Mouse (Mus musculus): ENCODE results near the gene Itga9. TPM values are rescaled to one million over a fixed set of nuclear protein-coding genes. Genes with fewer than 3 reads are reported as not detected.
A peak's percentile ranks its signal among the peaks of the same experiment; 100 is the strongest.

Itga9 gene
- polyA plus RNA-seq, 1 experiment from 2014 or later = 10.3 TPM

- Histone ChIP-seq H3K27ac (replicated peaks; ENCODE audit: low read depth, low read length) (no peak overlapping the region), H3K4me1 (ENCODE audit: control insufficient read depth, insufficient read depth, low read length) (no peaks in the 10 kb centered on the region; the same call in 1 of the 2 replicates), H3K9me3 (replicated peaks; ENCODE audit: control insufficient read depth, low read length) (no peaks in the 10 kb centered on the region), H3K4me2 (ENCODE audit: low read depth, low read length) (no peak overlapping the region), H3K4me3 (ENCODE audit: low read depth, low read length) (no peak overlapping the region), H3K9ac (replicated peaks; ENCODE audit: low read length) (no peak overlapping the region), H3K27me3 (ENCODE audit: control insufficient read depth, insufficient read depth, low read length) (no peaks in the 10 kb centered on the region), H3K36me3 (replicated peaks; ENCODE audit: control insufficient read depth, insufficient read depth, low read depth, low read length) (no peaks in the 10 kb centered on the region)
- WGBS = 46% methylated on average over 8 of the region's 8 CpGs
- DNase-seq (ENCODE audit: low spot score) = no peak
- ATAC-seq (replicated peaks; ENCODE audit: insufficient number of reproducible peaks, low FRiP score, low TSS enrichment, low read depth) = no peak
Measured at GRCm38 (mm10) chr9:118761953-118762590, 155.6 kb downstream of the Itga9 start.

GRCm38 (mm10) chr9:118762759-118763158, 156.3 kb downstream of the Itga9 start:
- no peaks in the 10 kb centered on the region for H3K27me3 ChIP-seq (ENCODE audit: control insufficient read depth, insufficient read depth, low read length)
- no peaks in the 10 kb centered on the region for H3K9me3 ChIP-seq (replicated peaks; ENCODE audit: control insufficient read depth, low read length)
- no peak overlapping the region for H3K4me3 ChIP-seq (ENCODE audit: low read depth, low read length)
- DNase-seq (ENCODE audit: low spot score) = peak; percentile 38
- 33% methylated on average over 7 of the region's 7 CpGs for WGBS
- no peak overlapping the region for H3K27ac ChIP-seq (replicated peaks; ENCODE audit: low read depth, low read length)
- H3K36me3 ChIP-seq (replicated peaks; ENCODE audit: control insufficient read depth, insufficient read depth, low read depth, low read length) = no peaks in the 10 kb centered on the region
- H3K4me2 ChIP-seq (ENCODE audit: low read depth, low read length) = no peak overlapping the region
- ATAC-seq (replicated peaks; ENCODE audit: insufficient number of reproducible peaks, low FRiP score, low TSS enrichment, low read depth) = no peak
- no peak overlapping the region for H3K9ac ChIP-seq (replicated peaks; ENCODE audit: low read length)
- no peaks in the 10 kb centered on the region; the same call in 1 of the 2 replicates for H3K4me1 ChIP-seq (ENCODE audit: control insufficient read depth, insufficient read depth, low read length)

GRCm38 (mm10) chr9:118763203-118763602, 156.7 kb downstream of the Itga9 start:
- ATAC-seq (replicated peaks; ENCODE audit: insufficient number of reproducible peaks, low FRiP score, low TSS enrichment, low read depth) = 0 out of 2 replicates have a peak, but pooled peaks have one; percentile 50
- Histone ChIP-seq H3K9me3 (replicated peaks; ENCODE audit: control insufficient read depth, low read length) (no peaks in the 10 kb centered on the region), H3K4me3 (ENCODE audit: low read depth, low read length) (no peak overlapping the region), H3K9ac (replicated peaks; ENCODE audit: low read length) (no peak overlapping the region), H3K27ac (replicated peaks; ENCODE audit: low read depth, low read length) (no peak overlapping the region), H3K27me3 (ENCODE audit: control insufficient read depth, insufficient read depth, low read length) (no peaks in the 10 kb centered on the region), H3K36me3 (replicated peaks; ENCODE audit: control insufficient read depth, insufficient read depth, low read depth, low read length) (no peaks in the 10 kb centered on the region), H3K4me1 (ENCODE audit: control insufficient read depth, insufficient read depth, low read length) (no peaks in the 10 kb centered on the region; the same call in 1 of the 2 replicates), H3K4me2 (ENCODE audit: low read depth, low read length) (no peak overlapping the region)
- DNase-seq (ENCODE audit: low spot score) = peak; percentile 43
- 82% methylated on average over 4 of the region's 4 CpGs for WGBS

GRCm38 (mm10) chr9:118763646-118764045, 157.2 kb downstream of the Itga9 start:
- H3K9ac ChIP-seq (replicated peaks; ENCODE audit: low read length) = no peak overlapping the region
- DNase-seq (ENCODE audit: low spot score) (no peak), ATAC-seq (replicated peaks; ENCODE audit: insufficient number of reproducible peaks, low FRiP score, low TSS enrichment, low read depth) (no peak)
- H3K4me3 ChIP-seq (ENCODE audit: low read depth, low read length) = no peak overlapping the region
- no peak overlapping the region for H3K4me2 ChIP-seq (ENCODE audit: low read depth, low read length)
- WGBS = 79% methylated on average over 3 of the region's 3 CpGs
- H3K9me3 ChIP-seq (replicated peaks; ENCODE audit: control insufficient read depth, low read length) = no peaks in the 10 kb centered on the region
- no peaks in the 10 kb centered on the region for H3K27me3 ChIP-seq (ENCODE audit: control insufficient read depth, insufficient read depth, low read length)
- no peaks in the 10 kb centered on the region; the same call in 1 of the 2 replicates for H3K4me1 ChIP-seq (ENCODE audit: control insufficient read depth, insufficient read depth, low read length)
- no peaks in the 10 kb centered on the region for H3K36me3 ChIP-seq (replicated peaks; ENCODE audit: control insufficient read depth, insufficient read depth, low read depth, low read length)
- H3K27ac ChIP-seq (replicated peaks; ENCODE audit: low read depth, low read length) = no peak overlapping the region

- no peaks in the 10 kb centered on the region for H3K27me3 ChIP-seq (ENCODE audit: control insufficient read depth, insufficient read depth, low read length)
- DNase-seq (ENCODE audit: low spot score) (no peak), ATAC-seq (replicated peaks; ENCODE audit: insufficient number of reproducible peaks, low FRiP score, low TSS enrichment, low read depth) (no peak)
- no peak overlapping the region for H3K4me3 ChIP-seq (ENCODE audit: low read depth, low read length)
- H3K9me3 ChIP-seq (replicated peaks; ENCODE audit: control insufficient read depth, low read length) = no peaks in the 10 kb centered on the region
- no peaks in the 10 kb centered on the region for H3K36me3 ChIP-seq (replicated peaks; ENCODE audit: control insufficient read depth, insufficient read depth, low read depth, low read length)
- no peaks in the 10 kb centered on the region; the same call in 1 of the 2 replicates for H3K4me1 ChIP-seq (ENCODE audit: control insufficient read depth, insufficient read depth, low read length)
- no peak overlapping the region for H3K9ac ChIP-seq (replicated peaks; ENCODE audit: low read length)
- H3K27ac ChIP-seq (replicated peaks; ENCODE audit: low read depth, low read length) = no peak overlapping the region
- no peak overlapping the region for H3K4me2 ChIP-seq (ENCODE audit: low read depth, low read length)
Measured at GRCm38 (mm10) chr9:118765059-118765458, 158.6 kb downstream of the Itga9 start.

GRCm38 (mm10) chr9:118767008-118767407, 160.5 kb downstream of the Itga9 start:
- 57% methylated on average over 7 of the region's 7 CpGs for WGBS
- H3K9me3 ChIP-seq (replicated peaks; ENCODE audit: control insufficient read depth, low read length) = no peaks in the 10 kb centered on the region
- H3K4me2 ChIP-seq (ENCODE audit: low read depth, low read length) = no peak overlapping the region
- no peak overlapping the region for H3K27ac ChIP-seq (replicated peaks; ENCODE audit: low read depth, low read length)
- H3K27me3 ChIP-seq (ENCODE audit: control insufficient read depth, insufficient read depth, low read length) = no peaks in the 10 kb centered on the region
- H3K36me3 ChIP-seq (replicated peaks; ENCODE audit: control insufficient read depth, insufficient read depth, low read depth, low read length) = no peaks in the 10 kb centered on the region
- H3K9ac ChIP-seq (replicated peaks; ENCODE audit: low read length) = no peak overlapping the region
- no peak for DNase-seq (ENCODE audit: low spot score)
- no peaks in the 10 kb centered on the region; the same call in 1 of the 2 replicates for H3K4me1 ChIP-seq (ENCODE audit: control insufficient read depth, insufficient read depth, low read length)
- no peak overlapping the region for H3K4me3 ChIP-seq (ENCODE audit: low read depth, low read length)
- no peak for ATAC-seq (replicated peaks; ENCODE audit: insufficient number of reproducible peaks, low FRiP score, low TSS enrichment, low read depth)

GRCm38 (mm10) chr9:118768596-118768995, 162.1 kb downstream of the Itga9 start:
- Histone ChIP-seq H3K9ac (replicated peaks; ENCODE audit: low read length) (no peak overlapping the region), H3K4me2 (ENCODE audit: low read depth, low read length) (no peak overlapping the region), H3K4me3 (ENCODE audit: low read depth, low read length) (no peak overlapping the region), H3K36me3 (replicated peaks; ENCODE audit: control insufficient read depth, insufficient read depth, low read depth, low read length) (no peaks in the 10 kb centered on the region), H3K27ac (replicated peaks; ENCODE audit: low read depth, low read length) (no peak overlapping the region), H3K9me3 (replicated peaks; ENCODE audit: control insufficient read depth, low read length) (no peaks in the 10 kb centered on the region), H3K27me3 (ENCODE audit: control insufficient read depth, insufficient read depth, low read length) (no peaks in the 10 kb centered on the region), H3K4me1 (ENCODE audit: control insufficient read depth, insufficient read depth, low read length) (no peaks in the 10 kb centered on the region)
- 31% methylated on average over 4 of the region's 4 CpGs for WGBS
- ATAC-seq (replicated peaks; ENCODE audit: insufficient number of reproducible peaks, low FRiP score, low TSS enrichment, low read depth) = no peak
- DNase-seq (ENCODE audit: low spot score) = no peak

GRCm38 (mm10) chr9:118770366-118770765, 163.9 kb downstream of the Itga9 start:
- Histone ChIP-seq H3K27ac (replicated peaks; ENCODE audit: low read depth, low read length) (no peak overlapping the region), H3K9ac (replicated peaks; ENCODE audit: low read length) (no peak overlapping the region), H3K4me1 (ENCODE audit: control insufficient read depth, insufficient read depth, low read length) (no peaks in the 10 kb centered on the region), H3K36me3 (replicated peaks; ENCODE audit: control insufficient read depth, insufficient read depth, low read depth, low read length) (no peaks in the 10 kb centered on the region), H3K9me3 (replicated peaks; ENCODE audit: control insufficient read depth, low read length) (no peaks in the 10 kb centered on the region), H3K4me3 (ENCODE audit: low read depth, low read length) (no peak overlapping the region), H3K27me3 (ENCODE audit: control insufficient read depth, insufficient read depth, low read length) (no peaks in the 10 kb centered on the region), H3K4me2 (ENCODE audit: low read depth, low read length) (no peak overlapping the region)
- WGBS = 69% methylated on average over 4 of the region's 4 CpGs
- ATAC-seq (replicated peaks; ENCODE audit: insufficient number of reproducible peaks, low FRiP score, low TSS enrichment, low read depth) = no peak
- DNase-seq (ENCODE audit: low spot score) = no peak
